Mouse (Mus musculus): Measurements from ENCODE around the gene Eno1.

DNA sequence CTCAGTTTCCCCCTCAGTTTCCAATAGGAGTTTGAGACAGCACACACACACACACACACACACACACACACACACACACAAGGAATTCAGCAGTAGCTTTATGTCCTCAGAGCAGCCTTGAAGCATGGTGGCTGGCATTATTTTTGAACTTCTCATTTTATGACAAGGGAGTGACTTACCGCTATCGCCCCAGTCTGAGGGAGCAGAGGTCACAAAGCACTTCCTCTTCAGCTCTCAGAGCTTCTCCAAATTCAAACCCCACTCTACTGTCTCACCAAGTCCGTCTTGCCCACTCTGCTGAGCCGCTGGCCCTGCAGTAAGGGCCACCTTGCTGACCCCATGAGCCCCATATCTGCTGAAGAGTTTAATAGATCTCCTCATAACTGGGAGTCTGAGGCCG is 33.8 kb upstream of the Eno1 start:
- TF ChIP-seq POLR2A (IDR thresholded peaks at IDR 0.05; ENCODE audit: extremely low read depth, insufficient read depth, low read length) (no peak), CTCF (IDR thresholded peaks at IDR 0.05; ENCODE audit: low read depth, low read length) (no peak)

Data from liver, adult 2 months (tissue).